Mouse (Mus musculus): ENCODE measurements around the gene Ncf2. TPM values are rescaled to one million over a fixed set of nuclear protein-coding genes. Genes with fewer than 3 reads are reported as not detected.

Gene Ncf2
- total and polyA plus RNA-seq, 2 experiments from 2014 or later = 1.9 to 4.1 TPM

DNA sequence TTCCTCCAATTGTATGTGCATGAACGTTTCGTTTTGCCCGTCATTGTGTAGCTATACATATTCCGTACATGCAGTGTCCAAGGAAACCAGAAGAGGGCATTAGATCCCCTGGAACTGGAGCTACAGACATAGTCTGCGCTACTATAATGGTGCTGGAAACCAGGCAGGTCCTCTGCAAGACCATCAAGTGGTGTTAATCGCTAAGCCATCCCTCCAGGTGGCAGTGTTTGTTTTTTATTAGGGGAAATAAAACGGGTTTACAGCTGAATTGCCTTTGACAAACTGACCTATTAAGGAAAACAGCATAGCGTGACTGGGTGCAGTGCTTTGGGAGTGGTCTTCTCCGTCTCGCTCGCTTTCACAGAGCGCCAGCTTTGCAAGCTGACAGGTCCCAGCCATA is 9.7 kb upstream of the Ncf2 start:
- 27% methylated on average over 12 of the region's 12 CpGs for WGBS
- H3K27me3 ChIP-seq (ENCODE audit: insufficient read depth, low read length) = no peaks in the 10 kb centered on the region
- no peak overlapping the region for H3K4me2 ChIP-seq (ENCODE audit: low read depth)
- H3K4me3 ChIP-seq (ENCODE audit: low read depth, low read length) = no peak overlapping the region
- H3K9me3 ChIP-seq (ENCODE audit: low read length) = no peaks in the 10 kb centered on the region
- peak; percentile 55 for TF ChIP-seq CTCF (IDR thresholded peaks at IDR 0.05; ENCODE audit: low read depth)
- H3K4me1 ChIP-seq (ENCODE audit: insufficient read depth) = no peaks in the 10 kb centered on the region
- DNase-seq (no peak), ATAC-seq (peak; percentile 64; the same call in 1 of the 2 replicates)
- H3K27ac ChIP-seq (ENCODE audit: low read depth, low read length) = no peak overlapping the region
- H3K36me3 ChIP-seq (ENCODE audit: insufficient read depth) = no peaks in the 10 kb centered on the region
- no peak overlapping the region for H3K9ac ChIP-seq

DNA sequence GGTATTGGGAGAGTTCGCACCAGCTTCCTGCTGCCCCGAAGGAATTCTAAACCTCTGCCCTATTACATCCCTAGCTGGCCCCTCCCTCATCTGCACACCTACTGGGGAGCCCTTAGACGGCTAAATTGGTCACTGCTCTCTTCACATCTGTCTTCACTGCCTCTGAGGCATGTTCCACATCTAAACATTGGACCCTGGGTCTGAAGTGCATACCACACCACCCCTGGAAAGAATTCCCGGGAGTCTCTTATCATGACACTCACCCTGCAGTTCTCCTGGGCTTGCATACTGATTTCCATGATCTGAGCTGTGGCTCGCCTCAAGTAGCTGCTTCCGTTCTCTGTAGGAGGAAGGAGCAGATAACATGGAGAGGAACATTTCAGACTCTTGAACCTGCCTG is 9.2 kb upstream of the Ncf2 start:
- Histone ChIP-seq H3K4me3 (ENCODE audit: low read depth, low read length) (no peak overlapping the region), H3K9me3 (ENCODE audit: low read length) (no peaks in the 10 kb centered on the region), H3K27ac (ENCODE audit: low read depth, low read length) (no peak overlapping the region), H3K36me3 (ENCODE audit: insufficient read depth) (no peaks in the 10 kb centered on the region), H3K4me2 (ENCODE audit: low read depth) (no peak overlapping the region), H3K9ac (no peak overlapping the region), H3K27me3 (ENCODE audit: insufficient read depth, low read length) (no peaks in the 10 kb centered on the region), H3K4me1 (ENCODE audit: insufficient read depth) (no peaks in the 10 kb centered on the region)
- 38% methylated on average over 6 of the region's 6 CpGs for WGBS
- ATAC-seq (no peak), DNase-seq (no peak)
- no peak for TF ChIP-seq CTCF (IDR thresholded peaks at IDR 0.05; ENCODE audit: low read depth)

DNA sequence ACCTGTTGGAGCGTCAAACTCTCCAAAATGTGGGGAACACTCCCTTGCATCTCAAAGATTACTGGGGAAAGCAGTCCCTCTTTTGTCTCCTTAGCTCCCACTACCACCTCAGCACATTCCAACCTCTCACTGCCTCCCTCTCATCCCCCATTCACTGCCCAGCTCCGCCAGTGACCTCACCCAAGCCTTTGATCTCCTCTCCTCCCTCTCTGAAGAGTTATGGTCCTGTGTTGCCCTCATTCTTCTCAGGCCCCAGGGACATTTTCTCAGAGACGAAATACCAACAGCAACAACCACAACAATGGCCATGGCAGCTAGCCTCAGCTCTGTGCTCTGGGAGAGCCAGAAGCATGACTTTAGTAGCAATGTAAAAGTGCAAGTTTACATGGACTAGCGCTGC is 8.7 kb upstream of the Ncf2 start:
- Histone ChIP-seq H3K4me2 (ENCODE audit: low read depth) (no peak overlapping the region), H3K9ac (no peak overlapping the region), H3K4me3 (ENCODE audit: low read depth, low read length) (no peak overlapping the region), H3K4me1 (ENCODE audit: insufficient read depth) (no peaks in the 10 kb centered on the region), H3K27me3 (ENCODE audit: insufficient read depth, low read length) (no peaks in the 10 kb centered on the region), H3K9me3 (ENCODE audit: low read length) (no peaks in the 10 kb centered on the region), H3K27ac (ENCODE audit: low read depth, low read length) (no peak overlapping the region), H3K36me3 (ENCODE audit: insufficient read depth) (no peaks in the 10 kb centered on the region)
- DNase-seq = no peak
- TF ChIP-seq CTCF (IDR thresholded peaks at IDR 0.05; ENCODE audit: low read depth) = no peak
- 32% methylated on average over 4 of the region's 4 CpGs for WGBS
- ATAC-seq = no peak

DNA sequence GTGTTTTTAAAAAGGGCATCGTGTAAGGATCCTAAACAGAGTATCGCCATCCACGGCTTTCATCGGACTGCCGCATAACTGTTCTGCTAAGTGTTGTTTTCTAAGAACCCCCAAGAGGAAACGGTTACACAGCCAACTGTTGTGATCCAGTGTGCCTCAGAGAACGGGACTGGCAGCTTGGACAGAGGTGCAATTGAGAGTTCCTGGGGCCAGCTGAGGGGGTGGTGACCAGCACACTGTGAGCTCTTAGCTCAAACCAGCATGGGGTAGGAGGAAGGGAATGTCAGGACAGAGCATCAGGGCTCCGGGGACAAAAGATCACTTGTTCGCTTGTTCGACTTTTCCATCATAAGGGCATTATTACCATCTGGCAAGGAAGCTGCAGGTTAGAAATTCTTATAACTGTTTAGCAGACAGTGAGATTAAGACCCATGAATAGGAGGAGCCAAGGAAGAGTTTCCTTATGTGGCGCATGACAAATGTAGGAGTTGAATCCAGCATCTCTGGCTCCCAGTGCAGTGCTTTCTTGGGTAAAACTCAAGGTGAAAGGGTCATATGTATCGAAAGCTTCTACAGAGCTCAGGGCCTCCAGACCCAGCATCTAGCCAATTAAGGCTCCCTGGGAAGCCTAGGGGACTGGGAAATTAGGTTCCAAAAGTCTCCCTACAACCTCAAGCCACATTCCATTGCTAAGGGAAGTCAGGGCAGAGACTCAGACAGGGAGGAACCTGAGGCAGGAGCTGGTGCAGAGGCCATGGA is 7.1 kb upstream of the Ncf2 start:
- DNase-seq (peak; percentile 18), ATAC-seq (peak; percentile 86)
- WGBS = 15% methylated on average over 12 of the region's 12 CpGs
- Histone ChIP-seq H3K36me3 (ENCODE audit: insufficient read depth) (no peaks in the 10 kb centered on the region), H3K27me3 (ENCODE audit: insufficient read depth, low read length) (no peaks in the 10 kb centered on the region), H3K4me3 (ENCODE audit: low read depth, low read length) (no peak overlapping the region), H3K4me1 (ENCODE audit: insufficient read depth) (no peaks in the 10 kb centered on the region), H3K9ac (no peak overlapping the region), H3K27ac (ENCODE audit: low read depth, low read length) (no peak overlapping the region), H3K9me3 (ENCODE audit: low read length) (no peaks in the 10 kb centered on the region), H3K4me2 (ENCODE audit: low read depth) (no peak overlapping the region)
- no peak for TF ChIP-seq CTCF (IDR thresholded peaks at IDR 0.05; ENCODE audit: low read depth)

DNA sequence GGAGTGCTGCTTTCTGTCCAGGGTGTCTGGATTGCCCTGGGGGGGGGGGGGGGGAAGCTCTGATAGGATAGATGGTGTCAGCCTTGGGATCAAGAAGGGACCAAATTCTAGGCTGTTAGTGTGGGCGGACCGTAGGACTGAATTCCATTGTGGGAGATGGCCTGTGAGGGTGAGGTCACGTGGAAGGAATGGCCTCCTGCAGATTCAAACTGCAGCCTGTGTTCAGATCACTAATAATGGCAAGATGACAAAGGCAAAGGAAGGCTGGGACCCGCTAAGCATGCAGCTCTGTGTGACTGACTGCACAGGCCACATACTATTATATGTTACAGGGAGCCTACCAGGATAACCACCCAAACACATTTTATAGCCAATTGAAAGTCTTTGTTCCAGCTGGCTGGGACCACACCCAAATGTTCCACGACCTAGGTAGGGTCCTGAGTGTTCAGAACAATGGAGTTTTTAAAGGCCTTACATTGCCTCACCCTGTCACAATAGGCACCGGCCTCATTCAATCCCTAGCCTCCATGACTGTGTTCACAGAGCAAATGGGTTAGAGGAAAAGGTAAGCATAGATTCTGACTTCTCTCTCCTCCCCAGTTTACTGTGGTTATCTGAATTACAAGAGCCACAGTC is 6.4 kb upstream of the Ncf2 start:
- H3K27me3 ChIP-seq (ENCODE audit: insufficient read depth, low read length) = no peaks in the 10 kb centered on the region
- H3K9me3 ChIP-seq (ENCODE audit: low read length) = no peaks in the 10 kb centered on the region
- H3K4me2 ChIP-seq (ENCODE audit: low read depth) = no peak overlapping the region
- no peak overlapping the region for H3K4me3 ChIP-seq (ENCODE audit: low read depth, low read length)
- no peak overlapping the region for H3K27ac ChIP-seq (ENCODE audit: low read depth, low read length)
- H3K36me3 ChIP-seq (ENCODE audit: insufficient read depth) = no peaks in the 10 kb centered on the region
- no peaks in the 10 kb centered on the region for H3K4me1 ChIP-seq (ENCODE audit: insufficient read depth)
- no peak for ATAC-seq
- no peak for DNase-seq
- no peak overlapping the region for H3K9ac ChIP-seq
- no peak for TF ChIP-seq CTCF (IDR thresholded peaks at IDR 0.05; ENCODE audit: low read depth)
- 29% methylated on average over 6 of the region's 6 CpGs for WGBS

DNA sequence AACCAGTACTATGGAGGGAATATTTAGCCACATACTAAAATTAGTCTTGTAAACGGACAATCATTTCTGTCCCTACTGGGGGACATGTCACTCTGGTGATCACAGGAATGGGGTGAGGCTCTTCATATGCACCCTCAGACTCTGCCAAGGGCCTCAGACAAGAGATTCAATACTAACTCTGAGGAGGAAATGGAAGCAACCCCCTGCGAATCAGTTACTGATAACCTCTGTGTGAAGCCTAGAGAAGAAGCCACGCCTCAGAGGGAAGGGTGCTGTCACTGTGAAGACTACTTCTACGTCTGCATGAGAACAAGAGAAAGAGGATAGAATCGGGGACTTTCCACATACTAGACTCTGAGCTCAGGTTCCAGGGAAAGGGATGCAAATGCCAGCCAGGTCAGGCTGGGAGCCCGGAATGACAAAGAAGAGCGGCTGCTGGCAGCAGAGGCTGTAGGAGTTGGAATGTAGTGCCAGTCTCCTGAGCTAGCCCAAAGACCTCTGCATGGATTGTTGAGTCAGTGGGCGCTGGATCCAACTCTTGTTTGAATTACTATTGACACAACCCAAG is 4.2 kb upstream of the Ncf2 start:
- H3K9ac ChIP-seq = no peak overlapping the region
- no peak overlapping the region for H3K4me2 ChIP-seq (ENCODE audit: low read depth)
- H3K27me3 ChIP-seq (ENCODE audit: insufficient read depth, low read length) = no peaks in the 10 kb centered on the region
- no peaks in the 10 kb centered on the region for H3K4me1 ChIP-seq (ENCODE audit: insufficient read depth)
- TF ChIP-seq CTCF (IDR thresholded peaks at IDR 0.05; ENCODE audit: low read depth) = no peak
- H3K4me3 ChIP-seq (ENCODE audit: low read depth, low read length) = no peak overlapping the region
- no peaks in the 10 kb centered on the region for H3K36me3 ChIP-seq (ENCODE audit: insufficient read depth)
- H3K9me3 ChIP-seq (ENCODE audit: low read length) = no peaks in the 10 kb centered on the region
- no peak overlapping the region for H3K27ac ChIP-seq (ENCODE audit: low read depth, low read length)
- no peak for ATAC-seq
- DNase-seq = no peak
- WGBS = 79% methylated on average over 8 of the region's 8 CpGs

DNA sequence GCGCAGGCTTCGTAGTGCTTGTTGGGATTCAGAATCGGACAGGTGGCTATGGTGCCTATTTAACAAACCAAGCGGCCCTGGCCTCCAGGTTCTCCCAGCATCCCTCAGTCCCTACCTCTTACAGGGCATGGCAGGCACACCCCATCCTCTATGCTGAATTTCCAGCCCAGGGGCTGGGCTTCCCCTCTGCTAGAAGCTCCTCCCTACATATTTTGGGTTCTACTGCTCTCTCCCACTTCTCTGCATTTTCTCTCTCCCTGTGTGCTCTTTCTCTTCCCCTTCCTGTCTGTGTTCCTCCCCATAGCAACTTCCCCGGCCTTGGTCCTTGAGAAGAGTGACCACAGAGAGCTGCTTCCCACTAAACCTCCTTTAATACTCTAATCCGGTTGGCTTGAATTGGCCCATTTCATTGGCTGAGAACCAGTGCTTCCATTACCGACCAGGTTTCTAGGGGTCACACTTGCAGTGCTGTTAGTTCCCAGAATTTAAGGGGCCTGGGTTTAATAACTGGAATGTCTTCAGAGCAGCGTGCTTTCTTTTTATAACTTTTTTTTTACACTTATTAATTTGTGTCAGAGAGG is 3.2 kb upstream of the Ncf2 start:
- Histone ChIP-seq H3K9ac (no peak overlapping the region), H3K4me2 (ENCODE audit: low read depth) (no peak overlapping the region), H3K9me3 (ENCODE audit: low read length) (no peaks in the 10 kb centered on the region), H3K27me3 (ENCODE audit: insufficient read depth, low read length) (no peaks in the 10 kb centered on the region), H3K27ac (ENCODE audit: low read depth, low read length) (no peak overlapping the region), H3K4me3 (ENCODE audit: low read depth, low read length) (no peak overlapping the region), H3K36me3 (ENCODE audit: insufficient read depth) (no peaks in the 10 kb centered on the region), H3K4me1 (ENCODE audit: insufficient read depth) (no peaks in the 10 kb centered on the region)
- no peak for ATAC-seq
- WGBS = 86% methylated on average over 8 of the region's 8 CpGs
- DNase-seq = no peak
- no peak for TF ChIP-seq CTCF (IDR thresholded peaks at IDR 0.05; ENCODE audit: low read depth)
